Mouse (Mus musculus): ENCODE measurements at regions not wholly inside any gene's neighbourhood (a gene's known extent, or its start where the extent isn't known, plus 50 kb on each side); places are given as distances from the start of the nearest gene placed in this dataset.
A peak's percentile ranks its signal among the peaks of the same experiment; 100 is the strongest.

GRCm38 (mm10) chr3:131919476-131919875 is 165.6 kb upstream of the Dkk2 start:
- no peak for DNase-seq (ENCODE audit: low spot score)

GRCm38 (mm10) chr3:131921161-131921560 is 163.9 kb upstream of the Dkk2 start:
- no peak for DNase-seq (ENCODE audit: low spot score)

GRCm38 (mm10) chr3:131922733-131923132 is 162.4 kb upstream of the Dkk2 start:
- no peak for DNase-seq (ENCODE audit: low spot score)

GRCm38 (mm10) chr3:131940896-131941295 is 144.2 kb upstream of the Dkk2 start:
- DNase-seq (ENCODE audit: low spot score) = no peak

- DNase-seq (ENCODE audit: low spot score) = no peak
Measured at GRCm38 (mm10) chr3:131941961-131942753, 142.9 kb upstream of the Dkk2 start.

GRCm38 (mm10) chr3:131943436-131943835 is 141.7 kb upstream of the Dkk2 start:
- DNase-seq (ENCODE audit: low spot score) = no peak

GRCm38 (mm10) chr3:131955771-131956170 is 129.3 kb upstream of the Dkk2 start:
- DNase-seq (ENCODE audit: low spot score) = no peak

GRCm38 (mm10) chr3:131960636-131961035 is 124.5 kb upstream of the Dkk2 start:
- DNase-seq (ENCODE audit: low spot score) = no peak

GRCm38 (mm10) chr3:131961571-131961970 is 123.5 kb upstream of the Dkk2 start:
- DNase-seq (ENCODE audit: low spot score) = no peak

GRCm38 (mm10) chr3:131962870-131963269 is 122.2 kb upstream of the Dkk2 start:
- DNase-seq (ENCODE audit: low spot score) = no peak

GRCm38 (mm10) chr3:131964952-131965351 is 120.1 kb upstream of the Dkk2 start:
- no peak for DNase-seq (ENCODE audit: low spot score)

- no peak for DNase-seq (ENCODE audit: low spot score)
Measured at GRCm38 (mm10) chr3:131965456-131966160, 119.5 kb upstream of the Dkk2 start.

GRCm38 (mm10) chr3:131967288-131967687 is 117.8 kb upstream of the Dkk2 start:
- DNase-seq (ENCODE audit: low spot score) = no peak

GRCm38 (mm10) chr3:131970827-131971226 is 114.3 kb upstream of the Dkk2 start:
- DNase-seq (ENCODE audit: low spot score) = no peak

GRCm38 (mm10) chr3:131975940-131976628 is 109.0 kb upstream of the Dkk2 start:
- DNase-seq (ENCODE audit: low spot score) = peak; percentile 10

GRCm38 (mm10) chr3:131983292-131983691 is 101.8 kb upstream of the Dkk2 start:
- no peak for DNase-seq (ENCODE audit: low spot score)

- DNase-seq (ENCODE audit: low spot score) = no peak
Measured at GRCm38 (mm10) chr3:131998838-131999613, 86.1 kb upstream of the Dkk2 start.

- DNase-seq (ENCODE audit: low spot score) = no peak
Measured at GRCm38 (mm10) chr3:132006191-132006590, 78.9 kb upstream of the Dkk2 start.

- DNase-seq (ENCODE audit: low spot score) = no peak
Measured at GRCm38 (mm10) chr3:132006912-132007311, 78.2 kb upstream of the Dkk2 start.

GRCm38 (mm10) chr3:132007356-132007755 is 77.7 kb upstream of the Dkk2 start:
- no peak for DNase-seq (ENCODE audit: low spot score)

- DNase-seq (ENCODE audit: low spot score) = no peak
Measured at GRCm38 (mm10) chr3:132015205-132015604, 69.9 kb upstream of the Dkk2 start.
